Comparison of ENCODE assay signal across 14 mouse cellular contexts in the genomic region with DNA sequence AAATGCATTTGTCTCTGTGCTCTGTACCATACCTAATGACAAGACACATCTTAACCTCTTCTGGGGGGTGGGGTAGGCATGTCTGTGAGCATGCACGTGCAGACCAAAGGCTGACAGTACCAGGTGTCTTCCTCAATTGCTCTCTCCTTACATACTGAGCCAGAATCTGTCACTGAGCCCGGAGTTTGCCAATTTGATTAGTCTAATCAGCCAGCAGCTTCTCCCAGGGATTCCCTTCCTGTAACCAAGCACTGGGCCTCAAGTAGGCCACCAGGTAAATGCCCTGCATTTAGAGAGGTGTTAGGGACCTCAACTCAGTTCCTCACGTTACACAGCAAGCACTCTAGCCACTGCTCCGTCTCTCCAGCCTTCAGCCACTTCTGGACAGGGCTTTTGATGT. TPM values are rescaled to one million over a fixed set of nuclear protein-coding genes. Genes with fewer than 3 reads are reported as not detected.
DNase-seq lines count a peak whose midpoint lies in the region; ATAC-seq lines count a peak whose summit lies in the region.
"Had no signal": no experiment of that assay in that cellular context is flagged by ENCODE, and none has a peak within 500 bp of the region (broad histone marks: within the 10 kb centered on the region; RNA-seq: fewer than 3 reads in every experiment).

No protein-coding gene starts in this region.

- DNase-seq in brain, adult 2 months (ENCODE audit: low read depth, low spot score) = peak; percentile 62
- peak; percentile 50 to 53 for DNase-seq in cerebellum, postnatal 25 days
- DNase-seq: kidney, adult 9 months; lung, postnatal 10 days; right cerebral cortex, postnatal 25 days; thymus, adult 2 months had no signal

- no peak overlapping the region for H3K4me2 ChIP-seq in hindbrain, embryonic 13.5 days
- H3K4me2 ChIP-seq in hindbrain, embryonic 12.5 days (replicated peaks) = no peak overlapping the region
- peak overlapping the region; percentile 50 for H3K4me2 ChIP-seq in limb, embryonic 12.5 days
- no peak overlapping the region for H3K4me2 ChIP-seq in midbrain, embryonic 15.5 days

- H3K9me3 ChIP-seq in hindbrain, embryonic 13.5 days = no peaks in the 10 kb centered on the region
- H3K9me3 ChIP-seq in hindbrain, embryonic 12.5 days (replicated peaks) = no peaks in the 10 kb centered on the region
- H3K9me3 ChIP-seq in limb, embryonic 12.5 days = no peaks in the 10 kb centered on the region
- no peaks in the 10 kb centered on the region for H3K9me3 ChIP-seq in midbrain, embryonic 15.5 days
- H3K9me3 ChIP-seq: midbrain, embryonic 10.5 days had no signal

- peaks cover 32% of the 10 kb centered on the region for H3K4me1 ChIP-seq in hindbrain, embryonic 13.5 days (replicated peaks)
- peaks cover 26% of the 10 kb centered on the region for H3K4me1 ChIP-seq in hindbrain, embryonic 12.5 days
- H3K4me1 ChIP-seq in limb, embryonic 12.5 days (replicated peaks) = peaks cover 65% of the 10 kb centered on the region
- peaks cover 20% of the 10 kb centered on the region for H3K4me1 ChIP-seq in midbrain, embryonic 15.5 days

- H3K4me3 ChIP-seq in hindbrain, embryonic 13.5 days = no peak overlapping the region
- no peak overlapping the region for H3K4me3 ChIP-seq in hindbrain, embryonic 12.5 days
- no peak overlapping the region; the same call in 1 of the 2 replicates for H3K4me3 ChIP-seq in limb, embryonic 12.5 days (replicated peaks)
- no peak overlapping the region for H3K4me3 ChIP-seq in midbrain, embryonic 15.5 days
- H3K4me3 ChIP-seq: midbrain, embryonic 10.5 days had no signal

- no peak for ATAC-seq in hindbrain, embryonic 13.5 days (ENCODE audit: low FRiP score)
- ATAC-seq in hindbrain, embryonic 12.5 days (ENCODE audit: low FRiP score) = no peak
- no peak for ATAC-seq in limb, embryonic 12.5 days (ENCODE audit: insufficient number of reproducible peaks, insufficient read depth, low FRiP score, low TSS enrichment, low read depth)
- ATAC-seq in midbrain, embryonic 15.5 days (replicated peaks) = no peak
- no peak for ATAC-seq in inflammation-experienced regulatory T-cells, adult 6 months
- ATAC-seq: CD4-positive, CD25-positive, alpha-beta regulatory T cell, adult 4 months had no signal

- H3K27me3 ChIP-seq in hindbrain, embryonic 13.5 days = no peaks in the 10 kb centered on the region
- no peaks in the 10 kb centered on the region for H3K27me3 ChIP-seq in hindbrain, embryonic 12.5 days
- no peaks in the 10 kb centered on the region for H3K27me3 ChIP-seq in limb, embryonic 12.5 days
- H3K27me3 ChIP-seq in midbrain, embryonic 15.5 days (replicated peaks) = no peaks in the 10 kb centered on the region

- 0 out of 2 replicates have a peak overlapping the region, but pooled peaks have one; percentile 8 for H3K9ac ChIP-seq in hindbrain, embryonic 13.5 days
- H3K9ac ChIP-seq in hindbrain, embryonic 12.5 days = no peak overlapping the region
- H3K9ac ChIP-seq in limb, embryonic 12.5 days (replicated peaks) = no peak overlapping the region
- H3K9ac ChIP-seq in midbrain, embryonic 15.5 days = no peak overlapping the region
- H3K9ac ChIP-seq: liver, embryonic 14.5 days had no signal

- peak overlapping the region; percentile 52; the same call in 1 of the 2 replicates for H3K27ac ChIP-seq in hindbrain, embryonic 13.5 days
- no peak overlapping the region for H3K27ac ChIP-seq in hindbrain, embryonic 12.5 days
- H3K27ac ChIP-seq in limb, embryonic 12.5 days = peak overlapping the region; percentile 87
- no peak overlapping the region for H3K27ac ChIP-seq in midbrain, embryonic 15.5 days
- H3K27ac ChIP-seq: liver, embryonic 14.5 days had no signal

- 84% methylated on average over 4 of the region's 4 CpGs for WGBS in hindbrain, embryonic 13.5 days
- 88% methylated on average over 4 of the region's 4 CpGs for WGBS in hindbrain, embryonic 12.5 days
- WGBS in limb, embryonic 12.5 days = 56% methylated on average over 4 of the region's 4 CpGs
- WGBS in midbrain, embryonic 15.5 days = 84% methylated on average over 4 of the region's 4 CpGs

- H3K36me3 ChIP-seq in hindbrain, embryonic 13.5 days = peaks cover 3% of the 10 kb centered on the region; the same call in 1 of the 2 replicates
- no peaks in the 10 kb centered on the region for H3K36me3 ChIP-seq in hindbrain, embryonic 12.5 days
- no peaks in the 10 kb centered on the region for H3K36me3 ChIP-seq in limb, embryonic 12.5 days
- H3K36me3 ChIP-seq in midbrain, embryonic 15.5 days (replicated peaks) = no peaks in the 10 kb centered on the region

RNA-seq across cellular contexts. Expression of a gene that starts 38.3 kb away (rescaled TPM):
- 12.6 and 13.7 TPM in 2 replicates for polyA plus RNA-seq in hindbrain, embryonic 13.5 days (2015; fragmentation: Nextera tagmentation; extraction: Ambion mirVana)
- polyA plus RNA-seq in hindbrain, embryonic 12.5 days (2016; fragmentation: Nextera tagmentation; extraction: Ambion mirVana) = 15.9 and 18.3 TPM in 2 replicates
- polyA plus RNA-seq in limb, embryonic 12.5 days (2016; fragmentation: Nextera tagmentation; extraction: Ambion mirVana) = 14.0 and 16.1 TPM in 2 replicates
- 19.0 and 22.4 TPM in 2 replicates for polyA plus RNA-seq in midbrain, embryonic 15.5 days (2015; fragmentation: Nextera tagmentation; extraction: Ambion mirVana)
- polyA plus RNA-seq in inflammation-experienced regulatory T-cells, adult 6 months (2017; shearing (Covaris generic)) = 1 to 10 TPM; 2.5 to 4.9 (median 4.1) TPM

Comparison
In these comparisons a context has a peak if more than half of its experiments do, and no peak if none do; other contexts are left out.
1. H3K27ac ChIP-seq: peak in hindbrain, embryonic 13.5 days (single experiment) and limb, embryonic 12.5 days (single experiment); none in hindbrain, embryonic 12.5 days (single experiment) and midbrain, embryonic 15.5 days (single experiment).